Mouse (Mus musculus): ENCODE results near the gene B4galt4. TPM values are rescaled to one million over a fixed set of nuclear protein-coding genes. Genes with fewer than 3 reads are reported as not detected.
"Not testable (repeated sequence)": the region's sequence is repeated elsewhere in the genome, so short reads cannot be mapped to it uniquely, and the experiment has no call there.

B4galt4 gene
- polyA plus RNA-seq, 1 experiment from 2014 or later: 30.6 TPM

DNA sequence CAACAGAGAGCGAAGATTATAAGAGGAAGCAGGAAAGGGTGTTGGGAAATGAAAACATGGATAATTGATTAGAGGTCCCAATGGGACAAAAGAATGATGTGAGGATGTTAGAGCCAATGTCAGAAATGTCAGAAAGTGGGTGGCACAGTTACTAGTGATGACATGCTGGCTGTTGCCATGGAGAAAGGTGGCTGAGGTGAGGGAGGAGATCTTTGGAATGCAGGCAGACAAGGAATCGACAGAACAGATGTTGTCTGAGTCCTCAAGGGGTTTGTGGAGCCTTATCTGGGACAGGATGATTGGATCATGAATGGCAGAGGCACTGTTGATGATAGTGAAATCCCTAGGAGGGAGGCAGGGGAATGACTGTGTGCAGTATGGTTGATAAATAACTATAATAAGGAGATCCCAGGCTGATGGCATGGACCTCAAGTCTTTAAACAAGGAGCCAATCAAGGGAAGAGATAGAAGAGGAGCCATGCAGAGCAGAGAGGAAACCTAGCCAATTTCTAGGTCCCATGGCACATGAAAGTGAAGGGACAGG, 40.5 kb downstream of the B4galt4 start:
- WGBS: 55% methylated on average over 2 of the region's 2 CpGs
- no peak for ATAC-seq (replicated peaks; ENCODE audit: low FRiP score, low TSS enrichment, low read depth)
- Histone ChIP-seq H3K27me3 (replicated peaks; ENCODE audit: control insufficient read depth, insufficient read depth, low read length) (no peaks in the 10 kb centered on the region), H3K36me3 (ENCODE audit: control insufficient read depth, insufficient read depth, low read length) (no peaks in the 10 kb centered on the region), H3K9me3 (ENCODE audit: control insufficient read depth, low read length) (no peaks in the 10 kb centered on the region), H3K4me2 (ENCODE audit: low read length) (no peak overlapping the region), H3K4me1 (replicated peaks; ENCODE audit: control insufficient read depth, insufficient read depth, low read length) (no peaks in the 10 kb centered on the region), H3K9ac (ENCODE audit: low read length) (no peak overlapping the region), H3K27ac (ENCODE audit: low read depth) (no peak overlapping the region), H3K4me3 (ENCODE audit: low read depth, low read length) (no peak overlapping the region)
- no peak for DNase-seq (ENCODE audit: low spot score)

DNA sequence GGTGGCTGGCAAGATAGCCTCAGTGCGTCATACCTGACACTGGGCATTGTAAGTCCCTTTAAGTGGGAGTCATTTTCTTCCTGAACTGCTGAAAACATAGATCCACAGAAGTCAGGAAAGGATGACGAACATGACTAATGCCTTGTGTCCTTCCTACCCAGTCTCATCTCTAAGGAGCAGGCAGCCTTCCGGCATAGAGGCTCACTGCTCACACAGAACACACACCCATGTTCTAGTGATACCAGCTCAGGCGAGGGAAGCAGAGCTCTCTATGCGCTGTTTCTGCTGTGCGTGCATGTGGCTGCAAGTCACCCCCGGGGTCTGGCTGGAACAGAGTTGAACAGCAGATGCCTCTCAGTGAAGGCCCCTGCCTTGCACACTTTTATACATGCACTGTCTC, 43.2 kb downstream of the B4galt4 start:
- no peak for ATAC-seq (replicated peaks; ENCODE audit: low FRiP score, low TSS enrichment, low read depth)
- Histone ChIP-seq H3K27ac (ENCODE audit: low read depth) (no peak overlapping the region), H3K4me3 (ENCODE audit: low read depth, low read length) (no peak overlapping the region), H3K36me3 (ENCODE audit: control insufficient read depth, insufficient read depth, low read length) (no peaks in the 10 kb centered on the region), H3K4me1 (replicated peaks; ENCODE audit: control insufficient read depth, insufficient read depth, low read length) (no peaks in the 10 kb centered on the region), H3K27me3 (replicated peaks; ENCODE audit: control insufficient read depth, insufficient read depth, low read length) (no peaks in the 10 kb centered on the region), H3K9me3 (ENCODE audit: control insufficient read depth, low read length) (no peaks in the 10 kb centered on the region), H3K4me2 (ENCODE audit: low read length) (no peak overlapping the region), H3K9ac (ENCODE audit: low read length) (no peak overlapping the region)
- WGBS: 82% methylated on average over 7 of the region's 7 CpGs
- DNase-seq (ENCODE audit: low spot score): no peak

GRCm38 (mm10) chr16:38789016-38789415, 47.0 kb downstream of the B4galt4 start:
- no peak overlapping the region for H3K9ac ChIP-seq (ENCODE audit: low read length)
- no peak overlapping the region for H3K4me3 ChIP-seq (ENCODE audit: low read depth, low read length)
- no peaks in the 10 kb centered on the region for H3K27me3 ChIP-seq (replicated peaks; ENCODE audit: control insufficient read depth, insufficient read depth, low read length)
- no peak overlapping the region for H3K4me2 ChIP-seq (ENCODE audit: low read length)
- H3K27ac ChIP-seq (ENCODE audit: low read depth): no peak overlapping the region
- no peaks in the 10 kb centered on the region for H3K9me3 ChIP-seq (ENCODE audit: control insufficient read depth, low read length)
- H3K36me3 ChIP-seq (ENCODE audit: control insufficient read depth, insufficient read depth, low read length): no peaks in the 10 kb centered on the region
- ATAC-seq (replicated peaks; ENCODE audit: low FRiP score, low TSS enrichment, low read depth): no peak
- WGBS: 78% methylated on average over 2 of the region's 2 CpGs
- no peak for DNase-seq (ENCODE audit: low spot score)
- H3K4me1 ChIP-seq (replicated peaks; ENCODE audit: control insufficient read depth, insufficient read depth, low read length): no peaks in the 10 kb centered on the region

DNA sequence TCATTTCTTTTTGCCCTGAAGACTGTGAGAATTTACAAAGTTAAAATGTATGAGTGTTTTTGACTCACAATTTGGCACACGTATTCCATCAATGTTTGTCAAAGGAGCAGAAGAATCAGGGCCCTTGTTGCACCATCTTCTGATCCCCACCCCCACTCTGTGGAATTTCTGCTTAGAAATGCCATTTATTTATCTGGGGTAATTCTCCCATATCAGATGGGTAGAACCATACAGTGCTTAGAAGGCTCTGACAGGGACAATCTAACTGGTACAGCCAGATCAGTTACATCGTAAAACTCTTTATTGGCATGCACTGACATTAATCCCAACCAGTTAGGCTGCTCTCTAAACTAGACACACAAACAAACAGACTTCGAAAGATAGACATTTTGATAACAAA, 47.9 kb downstream of the B4galt4 start:
- Histone ChIP-seq H3K9me3 (ENCODE audit: control insufficient read depth, low read length) (no peaks in the 10 kb centered on the region), H3K9ac (ENCODE audit: low read length) (no peak overlapping the region), H3K27ac (ENCODE audit: low read depth) (no peak overlapping the region), H3K4me3 (ENCODE audit: low read depth, low read length) (no peak overlapping the region), H3K27me3 (replicated peaks; ENCODE audit: control insufficient read depth, insufficient read depth, low read length) (no peaks in the 10 kb centered on the region), H3K36me3 (ENCODE audit: control insufficient read depth, insufficient read depth, low read length) (no peaks in the 10 kb centered on the region), H3K4me1 (replicated peaks; ENCODE audit: control insufficient read depth, insufficient read depth, low read length) (no peaks in the 10 kb centered on the region), H3K4me2 (ENCODE audit: low read length) (no peak overlapping the region)
- ATAC-seq (replicated peaks; ENCODE audit: low FRiP score, low TSS enrichment, low read depth): no peak
- 64% methylated on average over 3 of the region's 3 CpGs for WGBS
- no peak for DNase-seq (ENCODE audit: low spot score)

DNA sequence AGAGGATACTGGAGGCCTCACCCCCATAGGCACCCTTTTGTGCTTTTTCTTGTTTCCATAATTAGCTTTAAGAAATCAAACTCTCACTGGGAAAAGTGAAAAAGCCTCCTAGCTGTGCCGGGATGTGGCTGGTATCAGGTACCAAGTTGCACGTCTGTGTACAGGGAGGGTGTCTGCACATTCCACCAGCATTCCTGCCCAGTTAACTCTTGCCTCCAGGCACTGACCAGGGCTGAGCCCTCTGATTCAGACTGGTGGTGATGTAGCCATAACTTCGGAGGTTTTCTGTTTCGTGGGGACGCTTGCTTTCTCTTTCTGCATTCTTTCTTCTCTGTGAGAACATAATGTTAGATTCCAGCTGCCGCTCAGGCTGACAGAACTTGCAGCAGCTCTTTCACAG, 51.1 kb downstream of the B4galt4 start:
- Histone ChIP-seq H3K9ac (ENCODE audit: low read length) (no peak overlapping the region), H3K36me3 (ENCODE audit: control insufficient read depth, insufficient read depth, low read length) (no peaks in the 10 kb centered on the region), H3K4me2 (ENCODE audit: low read length) (no peak overlapping the region), H3K4me3 (ENCODE audit: low read depth, low read length) (no peak overlapping the region), H3K27me3 (replicated peaks; ENCODE audit: control insufficient read depth, insufficient read depth, low read length) (no peaks in the 10 kb centered on the region), H3K9me3 (ENCODE audit: control insufficient read depth, low read length) (no peaks in the 10 kb centered on the region), H3K4me1 (replicated peaks; ENCODE audit: control insufficient read depth, insufficient read depth, low read length) (no peaks in the 10 kb centered on the region), H3K27ac (ENCODE audit: low read depth) (no peak overlapping the region)
- WGBS: 40% methylated on average over 6 of the region's 6 CpGs
- ATAC-seq (replicated peaks; ENCODE audit: low FRiP score, low TSS enrichment, low read depth) (no peak), DNase-seq (ENCODE audit: low spot score) (no peak)

- no peaks in the 10 kb centered on the region for H3K27me3 ChIP-seq (replicated peaks; ENCODE audit: control insufficient read depth, insufficient read depth, low read length)
- H3K4me3 ChIP-seq (ENCODE audit: low read depth, low read length): no peak overlapping the region
- 0 out of 2 replicates have a peak, but pooled peaks cover 5% of the 10 kb centered on the region for H3K4me1 ChIP-seq (replicated peaks; ENCODE audit: control insufficient read depth, insufficient read depth, low read length)
- no peaks in the 10 kb centered on the region for H3K36me3 ChIP-seq (ENCODE audit: control insufficient read depth, insufficient read depth, low read length)
- ATAC-seq (replicated peaks; ENCODE audit: low FRiP score, low TSS enrichment, low read depth) (no peak), DNase-seq (ENCODE audit: low spot score) (no peak)
- 39% methylated on average over 3 of the region's 3 CpGs for WGBS
- H3K27ac ChIP-seq (ENCODE audit: low read depth): no peak overlapping the region
- no peak overlapping the region for H3K9ac ChIP-seq (ENCODE audit: low read length)
- H3K4me2 ChIP-seq (ENCODE audit: low read length): no peak overlapping the region
- no peaks in the 10 kb centered on the region for H3K9me3 ChIP-seq (ENCODE audit: control insufficient read depth, low read length)
Measured at GRCm38 (mm10) chr16:38798957-38799450, 56.9 kb downstream of the B4galt4 start.

GRCm38 (mm10) chr16:38800091-38800490, 58.0 kb downstream of the B4galt4 start, which contains the start of gene Upk1b:
Upk1b (minus strand) TSS chr16:38800328.
- 13% methylated on average over 10 of the region's 10 CpGs for WGBS
- H3K4me3 ChIP-seq (ENCODE audit: low read depth, low read length): no peak within 1 kb of the TSS
- ATAC-seq (replicated peaks; ENCODE audit: low FRiP score, low TSS enrichment, low read depth): peak; percentile 82

DNA sequence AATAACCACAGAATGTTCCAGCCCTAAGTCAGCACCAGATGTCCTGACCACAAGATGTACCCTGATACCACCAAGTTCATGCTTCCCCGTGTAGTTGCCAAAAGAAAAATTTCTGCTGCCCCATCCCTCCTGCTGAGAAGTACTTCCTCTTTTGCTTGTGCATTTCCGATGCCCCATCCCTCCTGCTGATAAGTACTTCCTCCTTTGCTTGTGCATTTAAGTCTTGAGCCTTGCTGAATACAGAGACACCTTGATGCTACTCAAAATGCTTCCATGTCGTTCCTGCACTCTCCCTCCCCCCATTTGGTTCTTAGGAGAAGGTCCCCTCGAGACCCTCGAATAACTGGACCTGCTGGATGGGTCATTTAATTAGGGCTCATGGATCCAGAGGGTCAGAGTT, 65.7 kb downstream of the B4galt4 start:
- H3K36me3 ChIP-seq (ENCODE audit: control insufficient read depth, insufficient read depth, low read length): not testable (repeated sequence)

More at GRCm38 (mm10) chr16:38800091-38800490, 58.0 kb downstream of the B4galt4 start, which contains the start of gene Upk1b:
- Histone ChIP-seq H3K4me2 (ENCODE audit: low read length) (no peak within 1 kb of the TSS), H3K27me3 (replicated peaks; ENCODE audit: control insufficient read depth, insufficient read depth, low read length) (no peaks in the 10 kb centered on the region), H3K9me3 (ENCODE audit: control insufficient read depth, low read length) (no peaks in the 10 kb centered on the region), H3K36me3 (ENCODE audit: control insufficient read depth, insufficient read depth, low read length) (no peaks in the 10 kb centered on the region), H3K27ac (ENCODE audit: low read depth) (no peak within 1 kb of the TSS), H3K4me1 (replicated peaks; ENCODE audit: control insufficient read depth, insufficient read depth, low read length) (0 out of 2 replicates have a peak, but pooled peaks cover 5% of the 10 kb centered on the region), H3K9ac (ENCODE audit: low read length) (no peak within 1 kb of the TSS)
- DNase-seq (ENCODE audit: low spot score): peak; percentile 59

GRCm38 (mm10) chr16:38810196-38810595, 68.1 kb downstream of the B4galt4 start:
- Histone ChIP-seq H3K9ac (ENCODE audit: low read length) (no peak overlapping the region), H3K27ac (ENCODE audit: low read depth) (no peak overlapping the region), H3K4me1 (replicated peaks; ENCODE audit: control insufficient read depth, insufficient read depth, low read length) (no peaks in the 10 kb centered on the region), H3K9me3 (ENCODE audit: control insufficient read depth, low read length) (peaks cover 5% of the 10 kb centered on the region; the same call in 1 of the 2 replicates), H3K4me3 (ENCODE audit: low read depth, low read length) (no peak overlapping the region), H3K36me3 (ENCODE audit: control insufficient read depth, insufficient read depth, low read length) (no peaks in the 10 kb centered on the region), H3K27me3 (replicated peaks; ENCODE audit: control insufficient read depth, insufficient read depth, low read length) (no peaks in the 10 kb centered on the region), H3K4me2 (ENCODE audit: low read length) (no peak overlapping the region)
- 68% methylated on average over 5 of the region's 5 CpGs for WGBS
- DNase-seq (ENCODE audit: low spot score): no peak
- ATAC-seq (replicated peaks; ENCODE audit: low FRiP score, low TSS enrichment, low read depth): no peak

More for the DNA sequence above, 65.7 kb downstream of the B4galt4 start:
- ATAC-seq (replicated peaks; ENCODE audit: low FRiP score, low TSS enrichment, low read depth); H3K4me1 ChIP-seq (replicated peaks; ENCODE audit: control insufficient read depth, insufficient read depth, low read length); H3K9me3 ChIP-seq (ENCODE audit: control insufficient read depth, low read length); H3K4me3 ChIP-seq (ENCODE audit: low read depth, low read length); H3K9ac ChIP-seq (ENCODE audit: low read length); DNase-seq (ENCODE audit: low spot score); H3K4me2 ChIP-seq (ENCODE audit: low read length); H3K27me3 ChIP-seq (replicated peaks; ENCODE audit: control insufficient read depth, insufficient read depth, low read length); H3K27ac ChIP-seq (ENCODE audit: low read depth): not testable (repeated sequence)
- 90% methylated on average over 5 of the region's 5 CpGs for WGBS

Measured in intestine, embryonic 14.5 days (tissue).